Mouse (Mus musculus) small intestine, adult 2 months (tissue): ENCODE data around the gene Ndufb5.

Source experiments
- CTCF ChIP-seq: fragments of 200-500 bp; IDR thresholded peaks from 2 replicates; pipeline ENCODE4 v1.5.1; 2012; ENCODE audit warnings: low read depth, mild to moderate bottlenecking, control low read depth, inconsistent platforms, low read length, moderate library complexity, mixed read lengths; ENCODE audit not compliant: insufficient replicate concordance, insufficient read length; ENCODE audit errors: extremely low read depth
- POLR2A ChIP-seq: fragments of 200-500 bp; IDR thresholded peaks from 2 replicates; pipeline ENCODE4 v1.6.1; 2012; ENCODE audit warnings: low read depth, mild to moderate bottlenecking, control low read depth, inconsistent platforms, low read length, moderate library complexity

- TF ChIP-seq CTCF (no peak), POLR2A (no peak)
Observed at GRCm38 (mm10) chr3:32690901-32691300, 45.9 kb upstream of the Ndufb5 start.
